Mouse (Mus musculus) retina, embryonic 14.5 days (tissue): ENCODE measurements around the gene Gm49369.
"Not testable (repeated sequence)": the region's sequence is repeated elsewhere in the genome, so short reads cannot be mapped to it uniquely, and the experiment has no call there.

Experiments
- DNase-seq: peaks from one replicate; pipeline ENCODE4 v3.0.0-alpha.2; 2015; ENCODE audit warnings: low spot score

Gm49369 gene

DNA sequence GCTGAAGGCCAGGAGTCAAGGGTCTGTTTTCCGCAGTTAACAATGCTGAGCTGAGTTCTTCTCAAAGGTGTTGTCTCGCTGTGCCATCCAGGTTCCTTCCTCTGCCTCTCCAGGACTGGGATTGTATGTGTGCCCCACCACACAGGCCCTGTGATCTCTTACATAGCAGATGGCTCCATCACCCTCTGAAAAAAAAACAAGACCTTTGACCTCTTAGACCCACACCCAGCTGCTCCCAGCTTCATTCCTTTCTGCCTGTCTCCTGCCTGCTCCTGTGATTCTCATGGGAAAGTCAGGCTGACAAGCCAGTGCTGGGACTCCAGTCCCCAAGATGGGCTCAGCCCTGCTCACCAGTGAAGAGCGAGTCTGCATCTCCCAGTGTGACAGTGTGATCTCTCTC, 54.0 kb downstream of the Gm49369 start:
- no peak for DNase-seq

DNA sequence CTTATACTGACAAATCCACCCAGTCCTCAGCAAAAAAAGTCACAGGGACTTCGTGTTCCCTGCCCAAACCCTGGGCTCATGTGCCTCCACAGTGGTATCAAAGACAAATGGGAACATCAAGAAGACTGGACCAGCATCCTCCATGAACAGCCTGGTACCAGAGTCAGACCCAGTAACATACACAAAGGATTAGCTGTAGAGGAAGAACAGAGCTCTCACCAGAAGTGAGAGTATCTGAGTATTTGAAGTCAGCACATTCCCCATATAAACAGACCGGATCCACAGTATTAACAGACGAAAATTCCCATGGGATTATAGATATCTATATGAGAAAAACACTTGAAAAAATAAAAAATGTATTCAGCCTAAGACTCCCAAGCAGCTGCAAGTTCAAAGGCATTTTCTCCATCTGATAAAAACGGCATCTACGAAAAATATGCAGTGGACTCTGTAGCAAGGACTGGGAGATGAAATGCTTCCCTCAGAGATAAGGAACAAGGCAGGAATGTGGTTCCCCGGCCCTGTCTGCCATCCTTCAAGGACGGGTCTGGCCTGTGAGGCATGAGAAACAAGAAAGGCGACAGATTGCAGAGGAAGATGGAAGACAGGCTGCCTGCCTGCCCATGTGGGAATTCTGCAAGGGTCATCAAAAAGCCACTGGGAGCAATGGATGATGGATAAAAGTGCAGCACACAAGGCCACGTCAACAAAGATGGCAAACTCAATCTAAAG, 55.6 kb downstream of the Gm49369 start:
- no peak for DNase-seq

DNA sequence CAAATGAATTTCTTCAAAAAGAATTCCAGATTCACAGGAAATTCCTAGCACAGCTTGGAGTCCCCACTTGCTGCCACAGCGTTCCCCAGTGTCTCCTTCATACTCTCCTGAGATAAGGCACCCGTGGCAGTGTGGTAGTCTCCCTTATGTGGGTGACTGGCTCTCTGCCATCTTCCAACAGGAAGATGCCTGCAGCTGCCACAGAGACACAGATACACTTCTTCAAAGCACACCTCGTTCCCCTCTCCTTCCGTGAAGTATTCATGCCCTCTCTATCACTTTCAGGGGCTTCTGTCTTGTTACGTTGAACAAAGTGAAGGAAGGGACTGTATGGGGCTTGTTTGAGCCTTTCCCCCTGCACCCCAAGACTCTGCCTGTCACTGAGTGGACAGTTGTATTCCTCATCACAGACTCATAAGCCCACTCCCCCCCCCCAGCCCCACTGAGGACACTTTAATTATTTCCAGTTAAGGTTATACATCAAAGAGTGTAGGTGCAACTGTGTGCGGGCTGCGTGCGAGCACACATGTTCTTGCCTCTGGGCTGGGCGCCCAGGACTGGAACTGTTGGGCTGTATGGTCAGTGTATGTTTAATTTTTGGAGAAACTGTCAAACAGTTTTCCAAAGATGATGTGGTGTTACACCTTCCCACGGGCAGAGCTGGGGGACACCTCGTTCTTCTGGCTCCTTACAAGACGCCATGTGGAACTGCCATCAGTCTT, 58.9 kb downstream of the Gm49369 start:
- no peak for DNase-seq

DNA sequence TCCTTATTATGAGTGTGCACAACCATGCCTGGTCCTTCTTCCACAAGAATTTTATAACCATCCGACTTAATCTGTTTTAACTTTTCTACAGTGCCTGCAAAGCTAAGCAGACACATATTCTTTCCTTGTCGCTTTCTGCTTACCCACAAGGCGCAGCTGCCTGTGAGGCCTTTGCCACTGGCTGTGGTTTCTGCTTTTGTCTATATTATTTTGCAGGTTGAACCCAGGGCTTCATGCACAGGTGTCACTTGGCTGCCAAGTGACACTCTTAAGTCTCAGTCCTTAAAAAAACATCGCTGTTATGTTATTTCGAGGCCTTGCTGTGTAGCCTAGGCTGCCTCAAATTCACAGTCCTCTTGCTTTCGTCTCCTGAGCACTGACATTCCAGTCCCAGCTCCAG, 59.8 kb downstream of the Gm49369 start:
- no peak for DNase-seq

DNA sequence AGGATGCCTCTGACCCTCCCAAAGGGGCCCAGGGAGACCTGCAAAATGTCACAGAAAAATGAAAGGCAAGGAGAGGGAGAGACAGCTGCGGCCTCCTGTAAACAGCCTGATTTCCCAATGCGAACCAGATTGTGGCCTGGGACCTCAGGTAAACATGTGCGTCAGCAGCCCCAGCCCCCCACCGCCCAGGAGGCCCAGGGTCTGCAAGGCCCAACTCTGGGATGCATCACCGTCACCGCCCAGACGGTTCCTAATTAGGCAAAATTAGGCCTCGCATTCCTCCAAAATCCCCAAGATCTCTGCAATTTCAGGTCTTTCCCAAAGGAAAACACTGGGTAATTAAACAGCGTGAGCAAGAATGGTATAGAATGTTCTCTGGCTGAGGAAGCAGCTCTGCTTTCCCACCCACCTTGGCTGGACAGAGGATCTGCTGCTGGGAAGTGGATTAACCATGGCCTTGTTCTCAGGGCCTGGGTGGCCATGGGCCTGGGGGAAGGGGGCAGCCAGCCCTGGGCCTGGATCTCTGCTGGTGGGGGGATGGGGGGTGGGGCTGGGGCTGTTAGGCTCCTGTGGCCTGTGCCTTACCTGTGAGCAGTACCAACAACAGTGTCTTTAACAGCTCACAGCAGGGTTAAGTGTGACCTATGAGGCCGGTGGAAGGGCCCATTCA, 60.7 kb downstream of the Gm49369 start:
- not testable (repeated sequence) for DNase-seq
